In genomic region chr4:136841056-136841455, GRCm38 (mm10) we compare ENCODE assay signal across 8 mouse cellular contexts. TPM values are rescaled to one million over a fixed set of nuclear protein-coding genes. Genes with fewer than 3 reads are reported as not detected.
DNase-seq lines count a peak whose midpoint lies in the region; ATAC-seq and TF ChIP-seq lines count a peak whose summit lies in the region.

No protein-coding gene starts in this region.

- H3K4me1 ChIP-seq in neural tube, embryonic 15.5 days: peaks cover 25% of the 10 kb centered on the region
- H3K4me1 ChIP-seq in cortical plate, adult 2 months (ENCODE audit: control insufficient read depth, insufficient read depth, low read length): no peaks in the 10 kb centered on the region
- peaks cover 30% of the 10 kb centered on the region for H3K4me1 ChIP-seq in midbrain, embryonic 14.5 days (ENCODE audit: control insufficient read depth, insufficient read depth, low read length)
- no peaks in the 10 kb centered on the region for H3K4me1 ChIP-seq in spleen, adult 2 months (ENCODE audit: control insufficient read depth, insufficient read depth, insufficient read length)

- H3K9ac ChIP-seq in neural tube, embryonic 15.5 days (replicated peaks): no peak overlapping the region
- no peak overlapping the region; the same call in 1 of the 2 replicates for H3K9ac ChIP-seq in midbrain, embryonic 14.5 days (replicated peaks; ENCODE audit: low read length)

- no peak overlapping the region for H3K4me2 ChIP-seq in neural tube, embryonic 15.5 days
- H3K4me2 ChIP-seq in midbrain, embryonic 14.5 days (ENCODE audit: low read length): no peak overlapping the region

- no peak for TF ChIP-seq POLR2A in cortical plate, adult 2 months (IDR thresholded peaks at IDR 0.05; ENCODE audit: extremely low read depth, insufficient read depth, low read length)
- TF ChIP-seq POLR2A in spleen, adult 2 months (IDR thresholded peaks at IDR 0.05; ENCODE audit: low read depth, low read length): no peak

- intact Hi-C loops in gastrocnemius, postnatal 36 days (cut with DNase I): loop anchor here (1.0 to 5.0 kb wide), 2 partner anchors 163 to 231 kb away; no protein-coding TSS in a partner anchor
- intact Hi-C loops in left cerebral cortex, postnatal 36 days (cut with DNase I): loop anchor here (1.0 kb wide), 1 partner anchor 163 kb away; no protein-coding TSS in a partner anchor

- H3K27ac ChIP-seq in neural tube, embryonic 15.5 days (replicated peaks): no peak overlapping the region
- no peak overlapping the region for H3K27ac ChIP-seq in cortical plate, adult 2 months (ENCODE audit: insufficient read depth, low read length)
- no peak overlapping the region for H3K27ac ChIP-seq in midbrain, embryonic 14.5 days (replicated peaks; ENCODE audit: low read depth, low read length)
- H3K27ac ChIP-seq in spleen, adult 2 months (ENCODE audit: insufficient read depth, low read length): no peak overlapping the region

- no peaks in the 10 kb centered on the region for H3K36me3 ChIP-seq in neural tube, embryonic 15.5 days
- no peaks in the 10 kb centered on the region for H3K36me3 ChIP-seq in midbrain, embryonic 14.5 days (ENCODE audit: control insufficient read depth, insufficient read depth, low read length)
- H3K36me3 ChIP-seq in spleen, adult 2 months (ENCODE audit: control insufficient read depth, insufficient read depth, low read length): no peaks in the 10 kb centered on the region

- WGBS in neural tube, embryonic 15.5 days: 9% methylated on average over 5 of the region's 5 CpGs
- 3% methylated on average over 5 of the region's 5 CpGs for WGBS in midbrain, embryonic 14.5 days
- 10% methylated on average over 5 of the region's 5 CpGs for WGBS in spleen, adult 2 months

- H3K27me3 ChIP-seq in neural tube, embryonic 15.5 days (replicated peaks): peaks cover 7% of the 10 kb centered on the region; the same call in 1 of the 2 replicates
- no peaks in the 10 kb centered on the region for H3K27me3 ChIP-seq in midbrain, embryonic 14.5 days (ENCODE audit: control insufficient read depth, insufficient read depth, low read length)
- H3K27me3 ChIP-seq in spleen, adult 2 months (ENCODE audit: control insufficient read depth, insufficient read depth, low read length): peaks cover 6% of the 10 kb centered on the region

- H3K4me3 ChIP-seq in neural tube, embryonic 15.5 days (replicated peaks): no peak overlapping the region
- H3K4me3 ChIP-seq in cortical plate, adult 2 months (ENCODE audit: insufficient read depth, low read length): no peak overlapping the region
- no peak overlapping the region for H3K4me3 ChIP-seq in midbrain, embryonic 14.5 days (replicated peaks; ENCODE audit: low read depth, low read length)
- no peak overlapping the region for H3K4me3 ChIP-seq in spleen, adult 2 months (ENCODE audit: extremely low read depth, insufficient read depth, insufficient read length)

- peak; percentile 88 for DNase-seq in neural tube, embryonic 10.5 days (ENCODE audit: extremely low spot score, low spot score)
- DNase-seq in gastrocnemius, postnatal 36 days: peak; percentile 50
- DNase-seq in kidney, adult 11 months: peak; percentile 61
- DNase-seq in left cerebral cortex, postnatal 36 days (ENCODE audit: low spot score in 2 of 2): peak; percentile 73 to 75
- peak; percentile 92 for DNase-seq in midbrain, embryonic 14.5 days
- DNase-seq in spleen, adult 2 months (ENCODE audit: low read depth in 1 of 2, low spot score in 2 of 2): peak; percentile 18 to 49

- peak; percentile 85 for TF ChIP-seq CTCF in cortical plate, adult 2 months (IDR thresholded peaks at IDR 0.05; ENCODE audit: extremely low read depth, insufficient read depth, low read length)
- peak; percentile 64; the same call in 1 of the 2 replicates for TF ChIP-seq CTCF in spleen, adult 2 months (IDR thresholded peaks at IDR 0.05; ENCODE audit: extremely low read depth, insufficient read depth, insufficient read length, insufficient replicate concordance)

- no peak for ATAC-seq in neural tube, embryonic 15.5 days (ENCODE audit: low FRiP score)
- ATAC-seq in midbrain, embryonic 14.5 days (ENCODE audit: low FRiP score, low TSS enrichment): no peak; the same call in 1 of the 2 replicates

- no peaks in the 10 kb centered on the region for H3K9me3 ChIP-seq in neural tube, embryonic 15.5 days (replicated peaks)
- H3K9me3 ChIP-seq in midbrain, embryonic 14.5 days (ENCODE audit: control insufficient read depth, low read length): no peaks in the 10 kb centered on the region

RNA-seq across cellular contexts. Expression of gene Ephb2, which starts 5.3 kb away (rescaled TPM):
- polyA plus RNA-seq in neural tube, embryonic 15.5 days (2015; fragmentation: Nextera tagmentation; extraction: Ambion mirVana): 13.7 and 21.3 TPM in 2 replicates
- polyA plus RNA-seq in cortical plate, adult 2 months (2012; rRNA removed): 17.1 TPM in 2 replicates
- under 1 TPM; 0.87 to 0.94 TPM for total RNA-seq in gastrocnemius, postnatal 36 days (2021)
- 10 to 100 TPM; 16.9 to 18.0 TPM for total RNA-seq in left cerebral cortex, postnatal 36 days (2021)
- 27.6 and 32.8 TPM in 2 replicates for polyA plus RNA-seq in midbrain, embryonic 14.5 days (2014; fragmentation: Nextera tagmentation; extraction: Ambion mirVana)
- polyA plus RNA-seq in spleen, adult 2 months (2012; rRNA removed): 2.7 and 6.1 TPM in 2 replicates

RNA-seq across cellular contexts. Expression of gene C1qb, which starts 44.9 kb away (rescaled TPM):
- polyA plus RNA-seq in neural tube, embryonic 15.5 days (2015; fragmentation: Nextera tagmentation; extraction: Ambion mirVana): 62.0 and 62.4 TPM in 2 replicates
- 127 and 132 TPM in 2 replicates for polyA plus RNA-seq in cortical plate, adult 2 months (2012; rRNA removed)
- 10 to 100 TPM in 1 of 2 experiments, 1 to 10 TPM in 1; 9.9 to 13.7 TPM for total RNA-seq in gastrocnemius, postnatal 36 days (2021)
- total RNA-seq in left cerebral cortex, postnatal 36 days (2021): 10 to 100 TPM; 55.7 to 58.1 TPM
- polyA plus RNA-seq in midbrain, embryonic 14.5 days (2014; fragmentation: Nextera tagmentation; extraction: Ambion mirVana): 19.1 and 40.0 TPM in 2 replicates
- polyA plus RNA-seq in spleen, adult 2 months (2012; rRNA removed): 284 and 304 TPM in 2 replicates

RNA-seq across cellular contexts. Expression of gene C1qc, which starts 51.8 kb away (rescaled TPM):
- 28.4 and 29.0 TPM in 2 replicates for polyA plus RNA-seq in neural tube, embryonic 15.5 days (2015; fragmentation: Nextera tagmentation; extraction: Ambion mirVana)
- polyA plus RNA-seq in cortical plate, adult 2 months (2012; rRNA removed): 86.9 and 92.7 TPM in 2 replicates
- total RNA-seq in gastrocnemius, postnatal 36 days (2021): 10 to 100 TPM in 1 of 2 experiments, 1 to 10 TPM in 1; 7.8 to 12.1 TPM
- 10 to 100 TPM; 40.6 to 47.2 TPM for total RNA-seq in left cerebral cortex, postnatal 36 days (2021)
- polyA plus RNA-seq in midbrain, embryonic 14.5 days (2014; fragmentation: Nextera tagmentation; extraction: Ambion mirVana): 11.0 and 19.3 TPM in 2 replicates
- 436 and 459 TPM in 2 replicates for polyA plus RNA-seq in spleen, adult 2 months (2012; rRNA removed)

RNA-seq across cellular contexts. Expression of gene C1qa, which starts 57.5 kb away (rescaled TPM):
- 33.7 and 40.5 TPM in 2 replicates for polyA plus RNA-seq in neural tube, embryonic 15.5 days (2015; fragmentation: Nextera tagmentation; extraction: Ambion mirVana)
- 91.1 and 96.5 TPM in 2 replicates for polyA plus RNA-seq in cortical plate, adult 2 months (2012; rRNA removed)
- total RNA-seq in gastrocnemius, postnatal 36 days (2021): 10 to 100 TPM in 1 of 2 experiments, 1 to 10 TPM in 1; 8.9 to 13.5 TPM
- total RNA-seq in left cerebral cortex, postnatal 36 days (2021): 10 to 100 TPM; 49.6 to 50.7 TPM
- polyA plus RNA-seq in midbrain, embryonic 14.5 days (2014; fragmentation: Nextera tagmentation; extraction: Ambion mirVana): 12.7 and 23.0 TPM in 2 replicates
- polyA plus RNA-seq in spleen, adult 2 months (2012; rRNA removed): 214 and 227 TPM in 2 replicates

Comparison
In these comparisons a context has a peak if more than half of its experiments do, and no peak if none do; other contexts are left out.
1. DNase-seq: peak in every context shown above with its lines; median percentile 92 in midbrain, embryonic 14.5 days; 88 in neural tube, embryonic 10.5 days; 74 in left cerebral cortex, postnatal 36 days; 61 in kidney, adult 11 months; 50 in gastrocnemius, postnatal 36 days; 34 in spleen, adult 2 months.